Mouse (Mus musculus): ENCODE measurements at regions not wholly inside any gene's neighbourhood (a gene's known extent, or its start where the extent isn't known, plus 50 kb on each side); places are given as distances from the start of the nearest gene placed in this dataset.

GRCm38 (mm10) chr1:110605760-110606159 is 371.6 kb downstream of the Cdh19 start:
- no peak for DNase-seq

- peak in 1 of 2 experiments; percentile 21 for DNase-seq
Observed at GRCm38 (mm10) chr1:110581247-110581646, 396.1 kb downstream of the Cdh19 start.

Measured in cerebellum, postnatal 14 days (tissue).